Mouse (Mus musculus): ENCODE data around the gene Phb2. TPM values are rescaled to one million over a fixed set of nuclear protein-coding genes. Genes with fewer than 3 reads are reported as not detected.

The Phb2 gene
- polyA plus RNA-seq, 1 experiment, result not detected

- Histone ChIP-seq H3K4me1 (ENCODE audit: control insufficient read depth, insufficient read depth, low read length) (peaks cover 30% of the 10 kb centered on the region), H3K4me3 (ENCODE audit: insufficient read depth, low read depth, low read length) (peak overlapping the region; percentile 30), H3K27ac (ENCODE audit: insufficient read depth, low read depth, low read length) (peak overlapping the region; percentile 79)
- 12% methylated on average over 5 of the region's 5 CpGs for WGBS
- no peak for TF ChIP-seq POLR2A (IDR thresholded peaks at IDR 0.05; ENCODE audit: insufficient read depth, low read depth, low read length)
- no peak for TF ChIP-seq CTCF (IDR thresholded peaks at IDR 0.05; ENCODE audit: insufficient read depth, low read depth, low read length)
These were observed 46.0 kb downstream of the Phb2 start for GRCm38 (mm10) chr6:124757909-124758848.

- H3K4me3 ChIP-seq (ENCODE audit: insufficient read depth, low read depth, low read length), result no peak overlapping the region
- 36% methylated on average over 2 of the region's 2 CpGs for WGBS
- H3K4me1 ChIP-seq (ENCODE audit: control insufficient read depth, insufficient read depth, low read length), result peaks cover 35% of the 10 kb centered on the region
- TF ChIP-seq POLR2A (IDR thresholded peaks at IDR 0.05; ENCODE audit: insufficient read depth, low read depth, low read length) (no peak), CTCF (IDR thresholded peaks at IDR 0.05; ENCODE audit: insufficient read depth, low read depth, low read length) (no peak)
- 0 out of 2 replicates have a peak overlapping the region, but pooled peaks have one; percentile 79 for H3K27ac ChIP-seq (ENCODE audit: insufficient read depth, low read depth, low read length)
These were observed 46.7 kb downstream of the Phb2 start for GRCm38 (mm10) chr6:124758849-124759232.

GRCm38 (mm10) chr6:124759259-124759658, 47.1 kb downstream of the Phb2 start:
- peak; percentile 74 for TF ChIP-seq CTCF (IDR thresholded peaks at IDR 0.05; ENCODE audit: insufficient read depth, low read depth, low read length)
- TF ChIP-seq POLR2A (IDR thresholded peaks at IDR 0.05; ENCODE audit: insufficient read depth, low read depth, low read length), result peak; percentile 41; the same call in 1 of the 2 replicates
- 2% methylated on average over 5 of the region's 5 CpGs for WGBS
- peaks cover 35% of the 10 kb centered on the region for H3K4me1 ChIP-seq (ENCODE audit: control insufficient read depth, insufficient read depth, low read length)
- H3K27ac ChIP-seq (ENCODE audit: insufficient read depth, low read depth, low read length), result no peak overlapping the region
- H3K4me3 ChIP-seq (ENCODE audit: insufficient read depth, low read depth, low read length), result no peak overlapping the region

GRCm38 (mm10) chr6:124765951-124766350, 53.8 kb downstream of the Phb2 start:
- Histone ChIP-seq H3K27ac (ENCODE audit: insufficient read depth, low read depth, low read length) (no peak overlapping the region), H3K4me1 (ENCODE audit: control insufficient read depth, insufficient read depth, low read length) (peaks cover 52% of the 10 kb centered on the region), H3K4me3 (ENCODE audit: insufficient read depth, low read depth, low read length) (no peak overlapping the region)
- WGBS, result 87% methylated on average over 7 of the region's 7 CpGs
- TF ChIP-seq CTCF (IDR thresholded peaks at IDR 0.05; ENCODE audit: insufficient read depth, low read depth, low read length) (no peak), POLR2A (IDR thresholded peaks at IDR 0.05; ENCODE audit: insufficient read depth, low read depth, low read length) (no peak)

Other genes with a start within 250 kb of the Phb2 start
- gene Clstn3, start 247.5 kb upstream of the Phb2 start, polyA plus RNA-seq (2012; ENCODE audit: insufficient read depth, insufficient read length, low replicate concordance, missing spikeins), result not detected in 2 replicates
- gene C1rl, start 219.2 kb upstream of the Phb2 start, polyA plus RNA-seq (2012; ENCODE audit: insufficient read depth, insufficient read length, low replicate concordance, missing spikeins), result not detected in 2 replicates
- not detected in 2 replicates for gene C1ra, start 199.9 kb upstream of the Phb2 start, polyA plus RNA-seq (2012; ENCODE audit: insufficient read depth, insufficient read length, low replicate concordance, missing spikeins)
- not detected in 2 replicates for gene C1s1, start 170.0 kb upstream of the Phb2 start, polyA plus RNA-seq (2012; ENCODE audit: insufficient read depth, insufficient read length, low replicate concordance, missing spikeins)
- not detected in 2 replicates for gene C1rb, start 142.0 kb upstream of the Phb2 start, polyA plus RNA-seq (2012; ENCODE audit: insufficient read depth, insufficient read length, low replicate concordance, missing spikeins)
- gene C1s2, start 76.3 kb upstream of the Phb2 start, polyA plus RNA-seq (2012; ENCODE audit: insufficient read depth, insufficient read length, low replicate concordance, missing spikeins), result not detected in 2 replicates
- gene Lpcat3, start 49.3 kb upstream of the Phb2 start, polyA plus RNA-seq (2012; ENCODE audit: insufficient read depth, insufficient read length, low replicate concordance, missing spikeins), result not detected in 2 replicates
- gene Emg1, start 158 bp upstream of the Phb2 start, polyA plus RNA-seq (2012; ENCODE audit: insufficient read depth, insufficient read length, low replicate concordance, missing spikeins), result not detected in 2 replicates
- not detected in 2 replicates for gene Ptpn6, start 26.4 kb downstream of the Phb2 start, polyA plus RNA-seq (2012; ENCODE audit: insufficient read depth, insufficient read length, low replicate concordance, missing spikeins)
- 1,072 TPM in 1 of 2 replicates, not detected in the other for gene Grcc10, start 29.0 kb downstream of the Phb2 start, polyA plus RNA-seq (2012; ENCODE audit: insufficient read depth, insufficient read length, low replicate concordance, missing spikeins)
- not detected in 2 replicates for gene Gm45234, start 43.7 kb downstream of the Phb2 start, polyA plus RNA-seq (2012; ENCODE audit: insufficient read depth, insufficient read length, low replicate concordance, missing spikeins)
- gene Atn1, start 44.2 kb downstream of the Phb2 start, polyA plus RNA-seq (2012; ENCODE audit: insufficient read depth, insufficient read length, low replicate concordance, missing spikeins), result not detected in 2 replicates
- 916 and 939 TPM in 2 replicates for gene Eno2, start 57.3 kb downstream of the Phb2 start, polyA plus RNA-seq (2012; ENCODE audit: insufficient read depth, insufficient read length, low replicate concordance, missing spikeins)
- not detected in 2 replicates for gene Lrrc23, start 67.4 kb downstream of the Phb2 start, polyA plus RNA-seq (2012; ENCODE audit: insufficient read depth, insufficient read length, low replicate concordance, missing spikeins)
- not detected in 2 replicates for gene Spsb2, start 96.3 kb downstream of the Phb2 start, polyA plus RNA-seq (2012; ENCODE audit: insufficient read depth, insufficient read length, low replicate concordance, missing spikeins)
- 644 TPM in 1 of 2 replicates, not detected in the other for gene Tpi1, start 102.0 kb downstream of the Phb2 start, polyA plus RNA-seq (2012; ENCODE audit: insufficient read depth, insufficient read length, low replicate concordance, missing spikeins)
- 225 TPM in 1 of 2 replicates, not detected in the other for gene Usp5, start 117.1 kb downstream of the Phb2 start, polyA plus RNA-seq (2012; ENCODE audit: insufficient read depth, insufficient read length, low replicate concordance, missing spikeins)
- not detected in 2 replicates for gene Cdca3, start 117.2 kb downstream of the Phb2 start, polyA plus RNA-seq (2012; ENCODE audit: insufficient read depth, insufficient read length, low replicate concordance, missing spikeins)
- not detected in 2 replicates for gene Gnb3, start 127.9 kb downstream of the Phb2 start, polyA plus RNA-seq (2012; ENCODE audit: insufficient read depth, insufficient read length, low replicate concordance, missing spikeins)
- gene P3h3, start 145.4 kb downstream of the Phb2 start, polyA plus RNA-seq (2012; ENCODE audit: insufficient read depth, insufficient read length, low replicate concordance, missing spikeins), result not detected in 2 replicates
- gene Gpr162, start 151.6 kb downstream of the Phb2 start, polyA plus RNA-seq (2012; ENCODE audit: insufficient read depth, insufficient read length, low replicate concordance, missing spikeins), result not detected in 2 replicates
- gene Cd4, start 175.9 kb downstream of the Phb2 start, polyA plus RNA-seq (2012; ENCODE audit: insufficient read depth, insufficient read length, low replicate concordance, missing spikeins), result 395 and 682 TPM in 2 replicates
- not detected in 2 replicates for gene Lag3, start 199.4 kb downstream of the Phb2 start, polyA plus RNA-seq (2012; ENCODE audit: insufficient read depth, insufficient read length, low replicate concordance, missing spikeins)
- not detected in 2 replicates for gene Ptms, start 207.8 kb downstream of the Phb2 start, polyA plus RNA-seq (2012; ENCODE audit: insufficient read depth, insufficient read length, low replicate concordance, missing spikeins)
- gene Mlf2, start 219.1 kb downstream of the Phb2 start, polyA plus RNA-seq (2012; ENCODE audit: insufficient read depth, insufficient read length, low replicate concordance, missing spikeins), result not detected in 2 replicates

All from olfactory bulb, adult 2 months (tissue).